ENCODE assay signal across 8 mouse cellular contexts in the genomic region with DNA sequence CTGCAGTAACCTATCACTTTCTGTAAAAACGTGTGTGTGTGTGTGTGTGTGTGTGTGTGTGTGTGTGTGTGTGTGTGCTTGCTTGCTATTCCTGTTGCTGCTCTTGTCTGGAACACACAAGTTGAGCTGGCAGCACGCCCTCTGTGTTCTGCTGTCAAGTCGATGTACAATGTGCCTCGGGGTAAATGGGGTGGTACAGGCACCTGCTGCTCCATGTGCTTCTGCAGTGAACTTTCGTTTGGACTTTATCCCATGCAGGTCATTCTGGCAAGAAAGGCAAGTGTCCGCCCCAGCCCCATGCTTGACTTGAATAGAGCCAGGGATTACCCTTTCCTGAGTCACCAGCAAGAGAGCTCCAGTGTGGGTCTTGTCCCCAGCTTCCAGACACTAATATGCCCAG. TPM values are rescaled to one million over a fixed set of nuclear protein-coding genes. Genes with fewer than 3 reads are reported as not detected.
DNase-seq lines count a peak whose midpoint lies in the region; ATAC-seq and TF ChIP-seq lines count a peak whose summit lies in the region.
"Had no signal": no experiment of that assay in that cellular context is flagged by ENCODE, and none has a peak within 500 bp of the region (broad histone marks: within the 10 kb centered on the region; RNA-seq: fewer than 3 reads in every experiment).

No protein-coding gene starts in this region.

- no peak overlapping the region for H3K4me3 ChIP-seq in left cerebral cortex, adult 2 months
- H3K4me3 ChIP-seq in heart, embryonic 16.5 days (ENCODE audit: low read length), result no peak overlapping the region
- H3K4me3 ChIP-seq in forebrain, embryonic 13.5 days, result no peak overlapping the region
- H3K4me3 ChIP-seq: liver, embryonic 13.5 days had no signal

- H3K9ac ChIP-seq in heart, embryonic 16.5 days (ENCODE audit: low read length), result no peak overlapping the region
- no peak overlapping the region for H3K9ac ChIP-seq in forebrain, embryonic 13.5 days
- H3K9ac ChIP-seq: liver, embryonic 13.5 days had no signal

- no peaks in the 10 kb centered on the region for H3K36me3 ChIP-seq in heart, embryonic 16.5 days (ENCODE audit: control insufficient read depth, insufficient read depth)
- peaks cover 4% of the 10 kb centered on the region; the same call in 1 of the 2 replicates for H3K36me3 ChIP-seq in forebrain, embryonic 13.5 days (ENCODE audit: poor library complexity, severe bottlenecking)
- H3K36me3 ChIP-seq: liver, embryonic 13.5 days had no signal

- intact Hi-C loops in left cerebral cortex, adult 2 months (cut with DNase I), result no loop called here

- TF ChIP-seq CTCF in left cerebral cortex, adult 2 months (IDR thresholded peaks at IDR 0.05), result no peak

- no peak for ATAC-seq in heart, embryonic 16.5 days (replicated peaks; ENCODE audit: extremely low read depth, insufficient read depth, low FRiP score)
- ATAC-seq in forebrain, embryonic 13.5 days, result no peak

- H3K4me1 ChIP-seq in heart, embryonic 16.5 days (ENCODE audit: control insufficient read depth, insufficient read depth, low read length), result peaks cover 63% of the 10 kb centered on the region
- peaks cover 46% of the 10 kb centered on the region for H3K4me1 ChIP-seq in forebrain, embryonic 13.5 days

- peak overlapping the region; percentile 53 for H3K27ac ChIP-seq in left cerebral cortex, adult 2 months
- peak overlapping the region; percentile 64 for H3K27ac ChIP-seq in heart, embryonic 16.5 days (ENCODE audit: low read length)
- no peak overlapping the region for H3K27ac ChIP-seq in forebrain, embryonic 13.5 days
- H3K27ac ChIP-seq: liver, embryonic 13.5 days had no signal

- 45% methylated on average over 6 of the region's 6 CpGs for WGBS in heart, embryonic 16.5 days
- 52% methylated on average over 6 of the region's 6 CpGs for WGBS in forebrain, embryonic 13.5 days

- H3K27me3 ChIP-seq in heart, embryonic 16.5 days (ENCODE audit: control insufficient read depth, insufficient read depth, low read length), result no peaks in the 10 kb centered on the region
- no peaks in the 10 kb centered on the region for H3K27me3 ChIP-seq in forebrain, embryonic 13.5 days
- H3K27me3 ChIP-seq: liver, embryonic 13.5 days had no signal

- DNase-seq in left cerebral cortex, adult 2 months (ENCODE audit: extremely low spot score in 1 of 2, low spot score in 2 of 2), result no peak
- no peak for DNase-seq in left cerebral cortex, adult 8-10 months (ENCODE audit: low spot score in 2 of 2)
- peak; percentile 76 to 82 for DNase-seq in cerebellum, postnatal 10 days
- peak; percentile 75 to 76 for DNase-seq in layer of hippocampus, postnatal 10 days (ENCODE audit: low spot score in 2 of 2)
- DNase-seq in T-cell, adult 2 months (ENCODE audit: low spot score), result no peak
- DNase-seq: liver, embryonic 13.5 days had no signal

- H3K4me2 ChIP-seq in heart, embryonic 16.5 days (ENCODE audit: low read depth, low read length), result no peak overlapping the region
- no peak overlapping the region for H3K4me2 ChIP-seq in forebrain, embryonic 13.5 days
- H3K4me2 ChIP-seq: liver, embryonic 13.5 days had no signal

- H3K9me3 ChIP-seq in heart, embryonic 16.5 days (replicated peaks; ENCODE audit: control insufficient read depth, low read length), result no peaks in the 10 kb centered on the region
- no peaks in the 10 kb centered on the region for H3K9me3 ChIP-seq in forebrain, embryonic 13.5 days (replicated peaks)
- H3K9me3 ChIP-seq: liver, embryonic 13.5 days had no signal

RNA-seq across cellular contexts. Expression of a gene that starts 1.0 kb away (rescaled TPM):
- not detected for total RNA-seq in left cerebral cortex, adult 2 months (2021)
- not detected for total RNA-seq in left cerebral cortex, adult 8-10 months (2022)
- 0.18 TPM in 1 of 2 replicates, not detected in the other for polyA plus RNA-seq in heart, embryonic 16.5 days (2015; fragmentation: Nextera tagmentation; extraction: Ambion mirVana)
- not detected for total RNA-seq in layer of hippocampus, postnatal 10 days (2021)
- polyA plus RNA-seq in forebrain, embryonic 13.5 days (2015; fragmentation: Nextera tagmentation; extraction: Ambion mirVana), result 0.22 TPM in 1 of 2 replicates, not detected in the other
- polyA plus RNA-seq: liver, embryonic 13.5 days had no signal

RNA-seq across cellular contexts. Expression of a gene that starts 21.0 kb away (rescaled TPM):
- total RNA-seq in left cerebral cortex, adult 2 months (2021), result 100 to 1,000 TPM; 179 to 199 TPM
- 100 to 1,000 TPM; 138 to 154 (median 144) TPM for total RNA-seq in left cerebral cortex, adult 8-10 months (2022)
- 24.2 and 26.7 TPM in 2 replicates for polyA plus RNA-seq in heart, embryonic 16.5 days (2015; fragmentation: Nextera tagmentation; extraction: Ambion mirVana)
- 100 to 1,000 TPM; 129 to 136 TPM for total RNA-seq in layer of hippocampus, postnatal 10 days (2021)
- polyA plus RNA-seq in forebrain, embryonic 13.5 days (2015; fragmentation: Nextera tagmentation; extraction: Ambion mirVana), result 30.4 and 33.5 TPM in 2 replicates

Comparison
In these comparisons a context has a peak if more than half of its experiments do, and no peak if none do; other contexts are left out.
1. DNase-seq: peak in cerebellum, postnatal 10 days (2 of 2) and layer of hippocampus, postnatal 10 days (2 of 2); none in left cerebral cortex, adult 2 months (0 of 2), left cerebral cortex, adult 8-10 months (0 of 2) and T-cell, adult 2 months (single experiment).